Mouse (Mus musculus): ENCODE results near the gene Gm20388. TPM values are rescaled to one million over a fixed set of nuclear protein-coding genes. Genes with fewer than 3 reads are reported as not detected.
"Not testable (repeated sequence)": the region's sequence is repeated elsewhere in the genome, so short reads cannot be mapped to it uniquely, and the experiment has no call there.

The Gm20388 gene
- polyA plus RNA-seq, 1 experiment from 2014 or later, result 7.4 TPM

DNA sequence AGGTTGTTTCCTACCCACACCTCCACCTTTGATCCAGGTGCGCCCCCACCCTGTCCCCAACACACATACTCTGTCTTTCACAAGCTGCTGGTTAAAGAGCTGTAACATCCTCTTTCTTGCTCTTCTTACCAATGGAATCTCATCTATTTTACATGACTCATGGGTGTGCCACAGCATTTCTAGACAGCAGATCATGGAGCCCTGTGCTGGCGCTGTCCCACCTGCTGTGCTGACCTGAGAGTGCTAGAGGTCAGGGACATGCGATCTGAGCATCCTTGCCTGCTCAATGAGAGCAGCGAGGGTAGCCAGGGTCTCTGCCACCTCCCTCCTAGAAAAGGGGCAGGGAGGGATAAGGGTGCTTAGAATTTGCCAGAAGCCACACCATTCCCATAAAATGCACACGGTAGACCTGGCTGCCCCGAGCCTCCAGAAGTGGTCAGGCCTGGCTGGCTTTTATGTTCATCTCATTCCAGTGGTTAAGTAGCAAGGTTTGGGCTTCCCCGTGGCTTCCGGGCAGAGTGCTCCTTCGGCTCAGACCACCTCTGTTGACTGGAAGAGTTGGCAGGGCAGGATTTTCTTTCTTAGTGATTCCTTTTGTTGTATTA is 3594.1 kb downstream of the Gm20388 start:
- Histone ChIP-seq H3K9me3 (replicated peaks) (0 out of 2 replicates have a peak, but pooled peaks cover 4% of the 10 kb centered on the region), H3K27ac (peak overlapping the region; percentile 66), H3K4me2 (0 out of 2 replicates have a peak overlapping the region, but pooled peaks have one; percentile 7), H3K4me1 (peaks cover 21% of the 10 kb centered on the region), H3K36me3 (peaks cover 96% of the 10 kb centered on the region), H3K27me3 (no peaks in the 10 kb centered on the region), H3K4me3 (replicated peaks) (no peak overlapping the region), H3K9ac (no peak overlapping the region)
- peak; percentile 44; the same call in 1 of the 2 replicates for ATAC-seq (replicated peaks; ENCODE audit: low FRiP score)
- WGBS, result 52% methylated on average over 9 of the region's 9 CpGs

DNA sequence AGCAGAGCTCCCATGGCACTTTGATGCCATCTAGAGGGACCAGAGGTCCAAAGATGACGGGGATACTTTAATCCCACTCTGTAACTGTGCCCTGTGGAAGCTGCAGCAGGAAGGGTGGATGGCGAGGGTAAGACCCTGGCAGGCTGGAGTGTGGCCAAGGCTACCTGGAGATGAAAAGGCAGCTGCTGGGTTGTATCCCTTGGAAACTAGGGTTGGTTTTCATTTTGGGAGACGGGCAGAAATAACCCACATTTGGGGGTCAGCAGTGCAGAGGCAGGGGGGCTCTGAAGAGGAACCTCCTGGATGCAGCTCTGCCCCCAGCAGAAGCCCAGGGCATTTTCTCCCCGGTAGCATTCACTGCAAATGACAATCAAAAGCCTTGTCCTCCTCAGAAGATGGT is 3594.6 kb downstream of the Gm20388 start:
- Histone ChIP-seq H3K4me1 (peaks cover 21% of the 10 kb centered on the region), H3K4me3 (replicated peaks) (no peak overlapping the region), H3K9ac (no peak overlapping the region), H3K9me3 (replicated peaks) (0 out of 2 replicates have a peak, but pooled peaks cover 4% of the 10 kb centered on the region), H3K36me3 (peaks cover 94% of the 10 kb centered on the region), H3K4me2 (0 out of 2 replicates have a peak overlapping the region, but pooled peaks have one; percentile 7), H3K27me3 (no peaks in the 10 kb centered on the region), H3K27ac (peak overlapping the region; percentile 66)
- ATAC-seq (replicated peaks; ENCODE audit: low FRiP score), result 0 out of 2 replicates have a peak, but pooled peaks have one; percentile 14
- WGBS, result 45% methylated on average over 4 of the region's 4 CpGs

DNA sequence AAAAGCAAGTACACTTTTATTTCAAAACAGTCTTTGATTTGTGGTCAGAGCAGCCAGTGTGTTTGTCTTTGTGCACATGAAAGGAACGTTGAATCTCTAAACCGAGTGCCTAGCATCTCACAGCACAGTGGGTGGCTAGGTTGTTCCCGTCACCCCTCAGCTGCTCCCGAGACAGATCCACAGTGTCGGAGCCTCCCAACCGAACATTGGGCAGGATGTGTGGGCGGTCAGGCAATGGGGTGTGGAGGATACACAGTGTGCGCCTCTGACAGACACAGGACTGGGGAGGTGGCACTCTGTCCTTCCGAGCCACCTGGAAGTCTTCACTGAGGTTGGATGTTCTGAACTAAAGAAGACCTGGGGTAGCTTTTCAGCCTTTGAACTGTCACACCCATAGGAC is 3595.1 kb downstream of the Gm20388 start:
- ATAC-seq (replicated peaks; ENCODE audit: low FRiP score), result 0 out of 2 replicates have a peak, but pooled peaks have one; percentile 54
- H3K36me3 ChIP-seq, result peaks cover 90% of the 10 kb centered on the region
- peaks cover 21% of the 10 kb centered on the region for H3K4me1 ChIP-seq
- H3K27me3 ChIP-seq, result no peaks in the 10 kb centered on the region
- 0 out of 2 replicates have a peak overlapping the region, but pooled peaks have one; percentile 66 for H3K27ac ChIP-seq
- no peak overlapping the region for H3K4me2 ChIP-seq
- no peak overlapping the region for H3K9ac ChIP-seq
- H3K4me3 ChIP-seq (replicated peaks), result no peak overlapping the region
- 0 out of 2 replicates have a peak, but pooled peaks cover 4% of the 10 kb centered on the region for H3K9me3 ChIP-seq (replicated peaks)
- WGBS, result 39% methylated on average over 9 of the region's 9 CpGs

DNA sequence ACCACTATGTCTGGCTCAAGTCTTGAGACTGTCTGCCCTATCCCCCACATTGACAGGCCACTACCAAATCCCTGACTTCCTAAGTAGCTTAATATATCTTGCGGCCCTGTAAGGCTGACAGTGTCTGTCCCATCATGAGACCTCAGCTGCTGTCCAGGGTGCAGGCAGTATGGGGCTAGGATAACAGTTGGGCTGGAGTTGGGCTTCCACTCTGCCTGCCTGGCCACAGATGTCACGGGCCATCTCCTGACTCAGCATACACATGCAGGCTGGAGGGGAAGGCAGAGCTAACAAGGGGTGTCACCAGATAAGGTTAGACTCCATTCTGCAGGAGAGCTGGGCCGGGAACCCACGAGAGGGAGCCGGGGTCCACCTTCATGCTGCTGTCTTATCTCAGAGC is 3596.5 kb downstream of the Gm20388 start:
- Histone ChIP-seq H3K9me3 (replicated peaks) (0 out of 2 replicates have a peak, but pooled peaks cover 4% of the 10 kb centered on the region), H3K4me1 (peaks cover 21% of the 10 kb centered on the region), H3K27me3 (peaks cover 2% of the 10 kb centered on the region; the same call in 1 of the 2 replicates), H3K27ac (no peak overlapping the region), H3K36me3 (peaks cover 75% of the 10 kb centered on the region), H3K4me3 (replicated peaks) (no peak overlapping the region), H3K4me2 (no peak overlapping the region), H3K9ac (no peak overlapping the region)
- WGBS, result 95% methylated on average over 5 of the region's 5 CpGs
- no peak for ATAC-seq (replicated peaks; ENCODE audit: low FRiP score)

DNA sequence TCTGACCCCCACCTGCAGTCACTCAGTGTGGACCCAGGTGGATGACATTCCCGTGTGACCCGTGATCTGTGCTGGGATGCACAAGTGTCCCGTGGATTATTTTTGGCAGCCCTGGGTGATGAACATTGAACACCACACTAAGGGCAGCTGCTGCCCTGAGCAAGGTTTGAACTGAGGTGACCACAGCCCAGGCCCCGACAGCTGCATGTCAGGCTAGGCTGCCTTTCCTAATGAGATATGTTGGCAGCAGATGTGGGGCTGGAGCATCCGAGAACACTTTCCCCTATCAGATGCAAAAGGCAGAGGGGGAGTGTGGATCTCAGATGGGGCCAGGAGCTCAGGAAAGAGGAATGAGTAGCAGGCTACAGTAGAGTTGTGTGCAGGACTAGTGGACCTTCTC is 3600.2 kb downstream of the Gm20388 start:
- ATAC-seq (replicated peaks; ENCODE audit: low FRiP score), result no peak
- H3K9me3 ChIP-seq (replicated peaks), result no peaks in the 10 kb centered on the region
- no peak overlapping the region for H3K27ac ChIP-seq
- H3K36me3 ChIP-seq, result peaks cover 41% of the 10 kb centered on the region
- peaks cover 36% of the 10 kb centered on the region for H3K27me3 ChIP-seq
- H3K4me2 ChIP-seq, result no peak overlapping the region
- peaks cover 20% of the 10 kb centered on the region for H3K4me1 ChIP-seq
- WGBS, result 76% methylated on average over 5 of the region's 5 CpGs
- H3K4me3 ChIP-seq (replicated peaks), result no peak overlapping the region
- H3K9ac ChIP-seq, result no peak overlapping the region

DNA sequence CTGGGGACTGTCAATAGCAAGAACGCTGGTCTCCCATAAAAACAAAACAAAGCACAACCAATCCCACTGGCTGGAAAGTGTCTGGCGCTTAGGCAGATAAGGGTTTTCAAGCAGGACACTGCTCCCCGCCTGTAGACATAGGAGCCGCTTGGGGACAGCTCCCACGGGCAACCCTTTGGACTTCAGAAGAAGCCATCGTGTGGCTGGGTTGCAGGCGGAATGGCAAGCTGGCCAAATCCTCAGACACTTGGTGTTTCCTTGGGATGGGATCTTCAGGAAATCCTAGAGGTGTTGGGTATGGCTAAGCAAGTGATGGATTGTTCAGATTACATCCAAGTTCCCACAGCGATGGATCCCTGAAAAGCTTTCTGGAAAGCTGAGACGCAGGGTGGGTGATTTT is 3603.5 kb downstream of the Gm20388 start:
- Histone ChIP-seq H3K9me3 (replicated peaks) (no peaks in the 10 kb centered on the region), H3K27me3 (peaks cover 53% of the 10 kb centered on the region), H3K4me3 (replicated peaks) (peak overlapping the region; percentile 59), H3K4me2 (peak overlapping the region; percentile 91), H3K4me1 (peaks cover 24% of the 10 kb centered on the region), H3K27ac (no peak overlapping the region), H3K9ac (peak overlapping the region; percentile 46), H3K36me3 (peaks cover 10% of the 10 kb centered on the region)
- 3% methylated on average over 9 of the region's 9 CpGs for WGBS
- no peak for ATAC-seq (replicated peaks; ENCODE audit: low FRiP score)

DNA sequence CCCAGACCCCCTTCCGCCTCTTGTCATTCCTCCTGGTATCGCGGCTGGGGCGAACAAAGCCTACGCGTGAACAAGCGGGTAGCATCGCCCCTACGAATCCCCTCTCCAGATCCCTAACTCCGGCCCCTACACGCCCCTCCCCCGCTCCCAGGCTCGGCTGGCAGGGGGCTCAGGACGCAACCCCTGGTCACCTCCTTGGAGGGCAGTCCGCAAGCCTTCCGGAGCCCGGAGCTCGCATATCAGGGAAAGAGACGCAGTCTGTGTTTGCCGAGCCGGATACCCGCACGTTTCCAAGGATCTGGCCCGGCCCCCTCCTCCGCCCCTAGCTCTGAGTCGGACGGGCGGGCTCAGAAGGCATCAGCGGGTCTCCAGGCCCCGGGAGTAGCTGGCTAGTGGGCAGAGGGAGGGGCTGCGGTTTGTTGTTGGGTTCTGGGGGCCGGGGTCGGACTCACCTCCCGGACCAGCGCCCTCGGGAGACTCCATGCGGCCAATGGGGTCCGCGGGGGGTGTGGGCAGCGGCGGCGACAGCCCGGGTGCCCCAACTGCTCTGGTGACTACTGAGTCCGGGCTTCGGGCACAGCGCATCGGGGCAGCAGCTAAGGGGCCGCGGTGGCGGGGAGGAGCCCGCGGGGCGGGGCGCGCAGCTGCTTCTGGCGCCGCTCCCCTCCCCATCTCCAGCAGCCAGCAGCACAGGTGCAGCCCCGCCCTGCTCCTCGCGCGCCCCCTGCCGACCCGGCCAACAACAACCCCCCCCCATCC is 3604.3 kb downstream of the Gm20388 start, which contains the start of gene Dbndd1:
Gene Dbndd1, minus strand, starts transcription at position 683 of the 759 bp plus-strand sequence.
- no peaks in the 10 kb centered on the region for H3K9me3 ChIP-seq (replicated peaks)
- 0% methylated on average over 56 of the region's 63 CpGs for WGBS
- peak; percentile 59 for ATAC-seq (replicated peaks; ENCODE audit: low FRiP score)
- H3K27ac ChIP-seq, result no peak within 1 kb of the TSS
- peaks cover 1% of the 10 kb centered on the region for H3K36me3 ChIP-seq
- H3K4me3 ChIP-seq (replicated peaks), result peak within 1 kb of the TSS; percentile 59
- peaks cover 30% of the 10 kb centered on the region for H3K4me1 ChIP-seq
- peak within 1 kb of the TSS; percentile 91 for H3K4me2 ChIP-seq
- peak within 1 kb of the TSS; percentile 46 for H3K9ac ChIP-seq
- H3K27me3 ChIP-seq, result peaks cover 53% of the 10 kb centered on the region

DNA sequence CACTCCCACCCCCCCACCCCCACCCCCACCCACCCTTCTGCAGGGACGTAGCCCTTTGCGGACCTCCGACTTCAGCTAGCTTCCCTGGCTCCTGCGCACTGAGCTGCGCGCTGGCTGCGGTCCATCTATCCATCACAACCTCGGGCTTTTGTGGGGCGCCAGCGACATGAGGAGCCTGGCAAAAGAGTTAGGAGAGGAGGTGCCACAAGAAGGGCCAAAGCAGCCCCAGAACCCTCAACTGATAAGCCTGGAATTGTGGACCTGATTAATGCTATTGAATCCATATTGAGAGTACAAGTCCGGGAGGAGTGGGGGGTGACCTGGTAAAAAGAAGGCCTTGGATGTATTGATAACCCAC is 3604.9 kb downstream of the Gm20388 start:
- Histone ChIP-seq H3K9ac (no peak overlapping the region), H3K4me2 (peak overlapping the region; percentile 91), H3K4me3 (replicated peaks) (peak overlapping the region; percentile 59), H3K27me3 (peaks cover 53% of the 10 kb centered on the region), H3K27ac (no peak overlapping the region), H3K4me1 (peaks cover 30% of the 10 kb centered on the region), H3K36me3 (peaks cover 2% of the 10 kb centered on the region; the same call in 1 of the 2 replicates), H3K9me3 (replicated peaks) (no peaks in the 10 kb centered on the region)
- 4% methylated on average over 11 of the region's 11 CpGs for WGBS
- ATAC-seq (replicated peaks; ENCODE audit: low FRiP score), result no peak

DNA sequence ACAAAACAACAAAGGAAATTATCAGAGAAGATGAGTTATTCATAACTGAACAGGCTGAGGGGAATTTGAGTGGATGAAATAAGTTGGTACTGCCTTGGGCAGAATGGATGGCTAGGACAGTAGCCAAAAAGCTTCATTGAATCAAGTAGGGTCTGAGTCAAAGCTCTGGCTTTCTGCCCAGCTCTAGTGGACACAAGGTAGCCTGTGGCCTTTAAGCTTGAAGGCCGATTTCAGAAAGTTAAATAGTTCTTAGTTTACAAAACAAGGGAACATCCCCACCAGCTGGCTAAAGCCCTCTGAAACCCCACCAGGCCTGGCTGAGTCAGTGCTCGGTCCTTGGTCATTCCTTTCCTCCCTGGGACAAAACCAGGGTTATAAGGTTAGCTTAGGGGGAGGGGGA is 3606.0 kb downstream of the Gm20388 start:
- Histone ChIP-seq H3K27me3 (peaks cover 51% of the 10 kb centered on the region), H3K9me3 (replicated peaks) (no peaks in the 10 kb centered on the region), H3K36me3 (peaks cover 12% of the 10 kb centered on the region), H3K9ac (no peak overlapping the region), H3K27ac (no peak overlapping the region), H3K4me1 (peaks cover 30% of the 10 kb centered on the region), H3K4me2 (no peak overlapping the region), H3K4me3 (replicated peaks) (no peak overlapping the region)
- WGBS, result 42% methylated on average over 2 of the region's 2 CpGs
- no peak for ATAC-seq (replicated peaks; ENCODE audit: low FRiP score)

DNA sequence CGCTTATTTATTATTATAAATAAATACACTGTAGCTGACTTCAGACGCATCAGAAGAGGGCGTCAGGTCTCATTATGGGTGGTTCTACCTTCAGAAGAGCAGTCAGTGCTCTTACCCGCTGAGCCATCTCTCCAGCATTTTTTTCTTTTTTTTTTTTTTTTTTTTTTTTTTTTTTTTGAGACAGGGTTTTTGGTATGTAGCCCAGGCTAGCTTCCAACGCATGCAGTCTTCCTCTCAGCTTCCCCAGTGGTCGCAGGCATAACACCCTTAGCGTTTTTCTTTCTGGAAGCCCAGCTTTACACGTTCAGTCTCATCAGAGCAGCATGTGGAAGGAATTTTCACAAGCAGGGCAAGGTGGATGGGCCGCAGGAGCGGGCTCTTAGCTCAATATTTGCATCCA is 3607.5 kb downstream of the Gm20388 start:
- WGBS, result 33% methylated on average over 10 of the region's 10 CpGs
- H3K4me3 ChIP-seq (replicated peaks), result peak overlapping the region; percentile 87
- H3K36me3 ChIP-seq, result peaks cover 27% of the 10 kb centered on the region
- H3K4me1 ChIP-seq, result peaks cover 30% of the 10 kb centered on the region
- no peak for ATAC-seq (replicated peaks; ENCODE audit: low FRiP score)
- 0 out of 2 replicates have a peak overlapping the region, but pooled peaks have one; percentile 15 for H3K9ac ChIP-seq
- H3K9me3 ChIP-seq (replicated peaks), result no peaks in the 10 kb centered on the region
- no peak overlapping the region for H3K27ac ChIP-seq
- peak overlapping the region; percentile 84 for H3K4me2 ChIP-seq
- peaks cover 41% of the 10 kb centered on the region for H3K27me3 ChIP-seq

DNA sequence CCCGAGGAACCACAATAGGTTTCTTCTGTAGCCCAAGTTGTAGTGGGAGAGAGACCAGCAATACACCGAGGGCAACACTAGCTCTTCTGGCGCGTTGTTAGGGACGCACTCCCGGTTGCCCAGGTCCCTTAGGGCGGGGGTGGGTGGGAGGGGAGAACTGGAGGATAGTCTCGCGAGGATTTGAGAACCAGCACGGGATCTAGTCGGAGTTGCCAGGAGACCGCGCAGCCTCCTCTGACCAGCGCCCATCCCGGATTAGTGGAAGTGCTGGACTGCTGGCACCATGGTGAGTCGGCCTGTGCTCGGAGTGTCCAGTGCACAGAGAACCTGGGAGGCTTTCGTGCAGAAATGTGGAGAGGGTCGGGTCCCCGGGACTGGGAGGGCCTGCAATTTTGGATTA is 3608.0 kb downstream of the Gm20388 start, which contains the start of gene Gas8:
Gene Gas8, plus strand, starts transcription at position 168 of the 400 bp plus-strand sequence.
- H3K27ac ChIP-seq, result 0 out of 2 replicates have a peak within 1 kb of the TSS, but pooled peaks have one; percentile 34
- H3K4me1 ChIP-seq, result peaks cover 30% of the 10 kb centered on the region
- ATAC-seq (replicated peaks; ENCODE audit: low FRiP score), result peak; percentile 95
- H3K9me3 ChIP-seq (replicated peaks), result no peaks in the 10 kb centered on the region
- peaks cover 36% of the 10 kb centered on the region for H3K27me3 ChIP-seq
- peak within 1 kb of the TSS; percentile 84 for H3K4me2 ChIP-seq
- 0% methylated on average over 20 of the region's 20 CpGs for WGBS
- H3K4me3 ChIP-seq (replicated peaks), result peak within 1 kb of the TSS; percentile 87
- H3K36me3 ChIP-seq, result peaks cover 32% of the 10 kb centered on the region
- peak within 1 kb of the TSS; percentile 75 for H3K9ac ChIP-seq

DNA sequence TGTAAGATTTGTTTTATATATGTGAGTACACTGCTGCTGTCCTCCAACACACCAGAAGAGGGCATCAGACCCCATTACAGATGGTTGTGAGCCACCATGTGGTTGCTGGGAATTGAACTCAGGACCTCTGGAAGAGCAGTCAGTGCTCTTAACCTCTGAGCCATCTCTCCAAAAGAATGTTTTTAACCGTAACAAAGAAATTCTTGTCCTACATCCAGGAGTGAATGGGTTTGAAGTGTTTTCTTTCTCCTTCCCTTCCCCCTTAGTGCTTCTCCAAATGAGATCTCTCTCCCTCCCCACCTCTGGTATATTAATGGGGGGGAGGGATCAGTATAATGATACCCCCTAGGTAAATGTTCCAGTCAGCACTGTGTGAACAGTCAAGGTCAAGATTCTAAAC is 3609.4 kb downstream of the Gm20388 start:
- not testable (repeated sequence) for H3K4me3 ChIP-seq (replicated peaks); H3K9ac ChIP-seq; H3K27ac ChIP-seq; ATAC-seq (replicated peaks; ENCODE audit: low FRiP score); H3K9me3 ChIP-seq (replicated peaks); H3K4me2 ChIP-seq
- Histone ChIP-seq H3K36me3 (peaks cover 45% of the 10 kb centered on the region), H3K4me1 (peaks cover 19% of the 10 kb centered on the region), H3K27me3 (peaks cover 23% of the 10 kb centered on the region)
- 82% methylated on average over 1 of the region's 1 CpGs for WGBS
